Mouse (Mus musculus) limb, embryonic 14.5 days (tissue): ENCODE results near the gene Hid1. TPM values are rescaled to one million over a fixed set of nuclear protein-coding genes. Genes with fewer than 3 reads are reported as not detected.

ENCODE experiments used
- ATAC-seq: fragments of 200-750 bp; cut with Nextera tagmentation; 2 replicates; pipeline ENCODE4 v1.8.0; 2017; ENCODE audit warnings: low read depth, moderate number of reproducible peaks, moderate TSS enrichment; ENCODE audit not compliant: low FRiP score
- DNase-seq: peaks from one replicate; pipeline ENCODE4 v3.0.0-alpha.2; 2015; ENCODE audit warnings: low spot score
- H3K27ac ChIP-seq: fragments of 300-500 bp; sonication (generic); replicated peaks from 2 replicates; pipeline ENCODE4 v1.5.1; 2014; ENCODE audit warnings: low read depth, mild to moderate bottlenecking, low read length, moderate library complexity, mixed read lengths
- H3K27me3 ChIP-seq: fragments of 300-500 bp; sonication (generic); 2 replicates; pipeline ENCODE4 v1.6.1; 2014; ENCODE audit warnings: low read length, mixed read lengths; ENCODE audit not compliant: control insufficient read depth, insufficient read depth
- H3K36me3 ChIP-seq: fragments of 300-500 bp; sonication (generic); 2 replicates; pipeline ENCODE4 v1.6.1; 2014; ENCODE audit warnings: mild to moderate bottlenecking, low read length, moderate library complexity, mixed read lengths; ENCODE audit not compliant: control insufficient read depth, insufficient read depth
- H3K4me1 ChIP-seq: fragments of 300-500 bp; sonication (generic); 2 replicates; pipeline ENCODE4 v1.6.1; 2014; ENCODE audit warnings: antibody characterized with exemption, low read length, mixed read lengths; ENCODE audit not compliant: control insufficient read depth, insufficient read depth
- H3K4me2 ChIP-seq: fragments of 300-500 bp; sonication (generic); replicated peaks from 2 replicates; pipeline ENCODE4 v1.6.1; 2014; ENCODE audit warnings: low read depth, mild to moderate bottlenecking, low read length, moderate library complexity; ENCODE audit not compliant: severe bottlenecking
- H3K4me3 ChIP-seq: fragments of 300-500 bp; sonication (generic); replicated peaks from 2 replicates; pipeline ENCODE4 v1.5.1; 2014; ENCODE audit warnings: low read length
- H3K9ac ChIP-seq: fragments of 300-500 bp; sonication (generic); 2 replicates; pipeline ENCODE4 v1.6.1; 2014; ENCODE audit warnings: mild to moderate bottlenecking, low read depth, low read length, moderate library complexity; ENCODE audit not compliant: severe bottlenecking
- H3K9me3 ChIP-seq: fragments of 300-500 bp; sonication (generic); 2 replicates; pipeline ENCODE4 v1.6.1; 2016; ENCODE audit warnings: low read length; ENCODE audit not compliant: control insufficient read depth
- POLR2A ChIP-seq: fragments of 200-500 bp; IDR thresholded peaks from 2 replicates; pipeline ENCODE4 v1.8.0; 2012; ENCODE audit warnings: inconsistent platforms, mild to moderate bottlenecking, moderate library complexity, borderline replicate concordance; ENCODE audit not compliant: insufficient read depth, insufficient read length; ENCODE audit errors: extremely low read depth
- WGBS: fragments of 180-500 bp; shearing (Covaris S2); extraction: QIAGEN DNeasy Blood & Tissue Kit; methylation state at CpG from one replicate; pipeline ENCODE4 v1.1.7; 2014; 5-methylcytosine and 5-hydroxymethylcytosine counted together
- polyA plus RNA-seq, 2 experiments: library from polyadenylated mRNA; depleted of rRNA in 1 of 2; stranded (reverse) in 1 of 2; unstranded in 1 of 2; fragments of >200 nt; fragmentation: Nextera tagmentation in 1 of 2; extraction: Ambion mirVana in 1 of 2; gene quantifications; 2 replicates each; pipeline versions ENCODE4 v1.2.1 to v1.2.3; 2012 to 2014

Hid1 gene
- polyA plus RNA-seq, 2 experiments = 2.1 to 4.5 TPM

- Histone ChIP-seq H3K27ac (no peak overlapping the region), H3K4me3 (no peak overlapping the region), H3K9me3 (no peaks in the 10 kb centered on the region), H3K27me3 (no peaks in the 10 kb centered on the region), H3K4me2 (no peak overlapping the region), H3K36me3 (no peaks in the 10 kb centered on the region), H3K9ac (no peak overlapping the region), H3K4me1 (peaks cover 21% of the 10 kb centered on the region)
- peak; percentile 46 for DNase-seq
- TF ChIP-seq POLR2A = no peak
- WGBS = under 1% methylated on average over 7 of the region's 7 CpGs
- peak; percentile 56; the same call in 1 of the 2 replicates for ATAC-seq
Measured at GRCm38 (mm10) chr11:115345515-115345914, 22.0 kb downstream of the Hid1 start.

DNA sequence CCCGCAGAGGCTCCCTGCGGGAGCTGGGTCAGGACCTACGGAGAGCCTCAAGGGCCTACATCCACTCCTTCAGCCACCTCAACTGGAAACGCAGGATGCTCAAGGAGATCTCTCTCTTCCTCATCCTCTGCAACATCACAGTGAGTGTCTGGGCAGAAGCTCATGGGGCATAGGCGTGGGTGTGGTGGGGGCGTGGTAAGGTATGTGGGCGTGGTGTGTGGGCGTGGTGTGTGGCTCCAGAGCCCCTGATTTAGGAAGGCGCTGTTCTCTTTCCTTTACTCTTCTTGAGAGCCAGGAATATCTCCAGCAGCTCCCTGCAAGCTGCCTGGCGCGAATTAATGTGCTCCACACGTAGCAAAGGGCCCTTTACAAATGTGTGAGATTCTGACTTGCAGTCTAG lies 22.6 kb downstream of the Hid1 start:
- no peak overlapping the region for H3K4me2 ChIP-seq

DNA sequence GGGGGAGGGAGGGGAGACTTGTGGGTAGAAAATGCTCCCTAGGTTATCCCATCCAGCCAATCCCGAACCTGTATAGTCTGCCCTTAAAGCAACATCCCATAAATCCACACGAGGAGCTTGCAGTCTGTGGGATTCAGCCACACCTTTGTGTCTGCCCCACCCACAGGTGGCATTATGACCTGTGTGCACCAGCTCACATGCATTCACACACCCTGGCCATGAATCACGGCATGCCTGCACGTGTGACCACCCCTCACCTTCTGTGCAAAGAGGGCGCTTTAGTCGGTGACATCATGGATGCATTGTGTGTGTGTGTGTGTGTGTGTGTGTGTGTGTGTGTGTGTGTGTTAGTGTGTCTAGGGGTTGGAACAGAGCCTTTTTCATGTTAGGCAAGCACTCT lies 25.7 kb downstream of the Hid1 start:
- Histone ChIP-seq H3K27me3 (no peaks in the 10 kb centered on the region), H3K4me1 (peaks cover 20% of the 10 kb centered on the region), H3K4me3 (no peak overlapping the region), H3K4me2 (no peak overlapping the region), H3K27ac (no peak overlapping the region), H3K9me3 (no peaks in the 10 kb centered on the region), H3K36me3 (no peaks in the 10 kb centered on the region), H3K9ac (no peak overlapping the region)
- no peak for ATAC-seq
- TF ChIP-seq POLR2A = no peak
- 68% methylated on average over 6 of the region's 6 CpGs for WGBS
- no peak for DNase-seq

More for the DNA sequence above, 22.6 kb downstream of the Hid1 start:
- no peak for TF ChIP-seq POLR2A
- Histone ChIP-seq H3K9me3 (no peaks in the 10 kb centered on the region), H3K36me3 (no peaks in the 10 kb centered on the region), H3K4me3 (no peak overlapping the region), H3K9ac (no peak overlapping the region), H3K4me1 (peaks cover 21% of the 10 kb centered on the region), H3K27me3 (no peaks in the 10 kb centered on the region), H3K27ac (no peak overlapping the region)
- ATAC-seq (no peak), DNase-seq (no peak)
- 12% methylated on average over 12 of the region's 12 CpGs for WGBS

DNA sequence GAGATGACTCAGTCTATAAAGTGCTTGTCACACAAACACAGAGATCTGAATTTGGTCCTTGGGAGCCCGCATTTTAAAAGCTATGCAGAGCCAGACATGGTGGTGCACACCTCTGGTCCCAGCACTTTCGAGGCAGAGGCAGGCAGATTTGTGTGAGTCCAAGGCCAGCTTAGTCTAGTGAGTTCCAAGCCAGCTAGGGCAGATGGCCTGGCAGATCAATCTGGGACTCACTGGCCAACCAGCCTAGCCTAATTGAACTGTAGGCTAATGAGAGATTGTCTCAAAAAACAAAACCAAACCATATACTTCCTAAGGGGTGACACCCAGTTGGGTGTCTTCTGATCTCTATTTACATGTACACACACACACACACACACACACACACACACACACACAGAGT lies 26.3 kb downstream of the Hid1 start:
- H3K9ac ChIP-seq = no peak overlapping the region
- TF ChIP-seq POLR2A = no peak
- H3K4me1 ChIP-seq = peaks cover 14% of the 10 kb centered on the region

DNA sequence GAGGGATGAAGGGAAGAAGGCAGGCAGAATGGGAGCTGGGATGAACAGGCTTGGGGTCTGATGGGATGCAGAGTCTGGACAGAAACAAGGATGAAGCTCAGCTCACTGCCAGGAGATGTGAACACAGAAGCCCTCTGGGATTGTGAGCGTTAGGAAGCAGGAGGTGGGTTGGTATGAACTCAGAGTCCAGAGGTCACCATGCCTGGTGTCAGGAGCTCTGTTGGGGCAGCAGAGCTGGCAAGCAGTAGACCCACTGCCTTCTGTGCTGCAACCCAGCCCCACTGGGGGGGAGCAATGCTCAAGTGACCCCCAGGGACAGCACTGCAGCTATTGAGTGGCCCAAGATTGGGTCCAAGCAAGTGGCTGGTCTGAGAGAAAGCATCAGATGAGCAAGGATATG lies 29.7 kb downstream of the Hid1 start:
- H3K4me3 ChIP-seq = no peak overlapping the region
- no peak for TF ChIP-seq POLR2A
- WGBS = 75% methylated on average over 1 of the region's 1 CpGs
- DNase-seq (no peak), ATAC-seq (no peak)
- no peak overlapping the region for H3K4me2 ChIP-seq
- no peak overlapping the region for H3K9ac ChIP-seq
- H3K36me3 ChIP-seq = no peaks in the 10 kb centered on the region
- peaks cover 3% of the 10 kb centered on the region; the same call in 1 of the 2 replicates for H3K4me1 ChIP-seq
- H3K27me3 ChIP-seq = peaks cover 28% of the 10 kb centered on the region
- H3K9me3 ChIP-seq = no peaks in the 10 kb centered on the region
- H3K27ac ChIP-seq = no peak overlapping the region

More for the DNA sequence above, 26.3 kb downstream of the Hid1 start:
- Histone ChIP-seq H3K4me2 (no peak overlapping the region), H3K9me3 (no peaks in the 10 kb centered on the region), H3K27ac (no peak overlapping the region), H3K36me3 (no peaks in the 10 kb centered on the region), H3K27me3 (peaks cover 6% of the 10 kb centered on the region), H3K4me3 (no peak overlapping the region)
- DNase-seq = no peak
- no peak for ATAC-seq
- WGBS = 80% methylated on average over 2 of the region's 2 CpGs

DNA sequence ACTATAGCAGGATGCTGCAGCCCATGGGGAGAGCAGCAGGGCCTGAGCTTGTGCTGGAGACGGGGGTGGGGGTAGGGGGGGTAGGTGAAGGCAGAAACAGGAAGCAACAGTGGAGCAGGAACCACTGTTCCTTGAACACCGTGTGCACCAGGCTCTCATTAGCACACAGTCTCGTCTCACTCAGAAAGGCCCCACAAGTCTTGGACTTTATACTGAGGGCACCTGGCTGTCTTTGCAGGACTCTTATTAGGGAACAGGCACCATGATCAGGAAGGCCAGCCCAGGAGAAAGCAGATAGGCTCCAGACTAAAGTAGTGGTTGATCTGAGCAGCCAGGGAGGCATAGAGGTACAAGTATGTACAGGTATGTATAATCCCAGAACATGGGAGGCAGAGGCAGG lies 30.2 kb downstream of the Hid1 start:
- Histone ChIP-seq H3K27ac (no peak overlapping the region), H3K27me3 (peaks cover 32% of the 10 kb centered on the region), H3K4me2 (no peak overlapping the region), H3K4me3 (no peak overlapping the region), H3K4me1 (peaks cover 3% of the 10 kb centered on the region; the same call in 1 of the 2 replicates), H3K9me3 (no peaks in the 10 kb centered on the region), H3K9ac (no peak overlapping the region), H3K36me3 (no peaks in the 10 kb centered on the region)
- no peak for DNase-seq
- ATAC-seq = no peak
- TF ChIP-seq POLR2A = no peak
- 40% methylated on average over 3 of the region's 3 CpGs for WGBS
